Mouse (Mus musculus): ENCODE data around the gene Tril.

GRCm38 (mm10) chr6:53804145-53804544 lies 16.5 kb downstream of the Tril start:
- no peak for TF ChIP-seq CTCF (IDR thresholded peaks at IDR 0.05)
- TF ChIP-seq EP300 (IDR thresholded peaks at IDR 0.05) = no peak
